Mouse (Mus musculus): ENCODE results near the gene Caly. TPM values are rescaled to one million over a fixed set of nuclear protein-coding genes. Genes with fewer than 3 reads are reported as not detected.

Gene Caly
- polyA plus RNA-seq, 1 experiment from 2014 or later, result 0.45 TPM

Other genes with a start within 250 kb of the Caly start
- 0.24 TPM in 1 of 2 replicates, not detected in the other for gene Adgra1, start 248.4 kb downstream of the Caly start, polyA plus RNA-seq (2016; fragmentation: Nextera tagmentation; extraction: Ambion mirVana)
- 0.07 and 0.18 TPM in 2 replicates for gene Kndc1, start 187.9 kb downstream of the Caly start, polyA plus RNA-seq (2016; fragmentation: Nextera tagmentation; extraction: Ambion mirVana)
- 0.14 TPM in 1 of 2 replicates, not detected in the other for gene Utf1, start 138.8 kb downstream of the Caly start, polyA plus RNA-seq (2016; fragmentation: Nextera tagmentation; extraction: Ambion mirVana)
- 0.33 TPM in 1 of 2 replicates, not detected in the other for gene 6430531B16Rik, start 103.8 kb downstream of the Caly start, polyA plus RNA-seq (2016; fragmentation: Nextera tagmentation; extraction: Ambion mirVana)
- gene Adam8, start 90.0 kb downstream of the Caly start, polyA plus RNA-seq (2016; fragmentation: Nextera tagmentation; extraction: Ambion mirVana), result 0.57 and 1.3 TPM in 2 replicates
- 36.8 and 36.9 TPM in 2 replicates for gene Zfp511, start 46.2 kb downstream of the Caly start, polyA plus RNA-seq (2016; fragmentation: Nextera tagmentation; extraction: Ambion mirVana)
- 50.8 and 55.4 TPM in 2 replicates for gene Tubgcp2, start 45.9 kb downstream of the Caly start, polyA plus RNA-seq (2016; fragmentation: Nextera tagmentation; extraction: Ambion mirVana)
- not detected in 2 replicates for gene Msx3, start 33.5 kb downstream of the Caly start, polyA plus RNA-seq (2016; fragmentation: Nextera tagmentation; extraction: Ambion mirVana)
- not detected in 2 replicates for gene Prap1, start 10.8 kb upstream of the Caly start, polyA plus RNA-seq (2016; fragmentation: Nextera tagmentation; extraction: Ambion mirVana)
- gene Fuom, start 19.9 kb upstream of the Caly start, polyA plus RNA-seq (2016; fragmentation: Nextera tagmentation; extraction: Ambion mirVana), result 41.0 and 59.9 TPM in 2 replicates
- 20.1 and 20.2 TPM in 2 replicates for gene Paox, start 33.3 kb upstream of the Caly start, polyA plus RNA-seq (2016; fragmentation: Nextera tagmentation; extraction: Ambion mirVana)
- 171 and 175 TPM in 2 replicates for gene Echs1, start 33.9 kb upstream of the Caly start, polyA plus RNA-seq (2016; fragmentation: Nextera tagmentation; extraction: Ambion mirVana)
- 29.3 and 35.7 TPM in 2 replicates for gene Mtg1, start 55.0 kb upstream of the Caly start, polyA plus RNA-seq (2016; fragmentation: Nextera tagmentation; extraction: Ambion mirVana)
- 0.10 TPM in 1 of 2 replicates, not detected in the other for gene Sprn, start 72.3 kb upstream of the Caly start, polyA plus RNA-seq (2016; fragmentation: Nextera tagmentation; extraction: Ambion mirVana)
- not detected in 2 replicates for gene Olfr522, start 82.2 kb upstream of the Caly start, polyA plus RNA-seq (2016; fragmentation: Nextera tagmentation; extraction: Ambion mirVana)
- gene Olfr523, start 90.7 kb upstream of the Caly start, polyA plus RNA-seq (2016; fragmentation: Nextera tagmentation; extraction: Ambion mirVana), result not detected in 2 replicates
- gene Olfr524, start 123.4 kb upstream of the Caly start, polyA plus RNA-seq (2016; fragmentation: Nextera tagmentation; extraction: Ambion mirVana), result not detected in 2 replicates
- gene Cd163l1, start 135.7 kb upstream of the Caly start, polyA plus RNA-seq (2016; fragmentation: Nextera tagmentation; extraction: Ambion mirVana), result not detected in 2 replicates
- not detected in 2 replicates for gene 5830411N06Rik, start 164.7 kb upstream of the Caly start, polyA plus RNA-seq (2016; fragmentation: Nextera tagmentation; extraction: Ambion mirVana)
- gene Olfr525, start 238.3 kb upstream of the Caly start, polyA plus RNA-seq (2016; fragmentation: Nextera tagmentation; extraction: Ambion mirVana), result not detected in 2 replicates